Mouse (Mus musculus) testis, adult 2 months (tissue): ENCODE measurements around the gene Dexi.

Experiments used
- CTCF ChIP-seq: fragments of 200-500 bp; IDR thresholded peaks from 2 replicates; pipeline ENCODE4 v1.5.1; 2012; ENCODE audit warnings: low read depth, mild to moderate bottlenecking, inconsistent platforms, low read length, moderate library complexity; ENCODE audit not compliant: control insufficient read depth, insufficient read depth, insufficient replicate concordance
- POLR2A ChIP-seq: fragments of 200-500 bp; IDR thresholded peaks from 2 replicates; pipeline ENCODE4 v1.6.1; 2012; ENCODE audit warnings: low read depth, mild to moderate bottlenecking, inconsistent platforms, low read length, moderate library complexity; ENCODE audit not compliant: control insufficient read depth

DNA sequence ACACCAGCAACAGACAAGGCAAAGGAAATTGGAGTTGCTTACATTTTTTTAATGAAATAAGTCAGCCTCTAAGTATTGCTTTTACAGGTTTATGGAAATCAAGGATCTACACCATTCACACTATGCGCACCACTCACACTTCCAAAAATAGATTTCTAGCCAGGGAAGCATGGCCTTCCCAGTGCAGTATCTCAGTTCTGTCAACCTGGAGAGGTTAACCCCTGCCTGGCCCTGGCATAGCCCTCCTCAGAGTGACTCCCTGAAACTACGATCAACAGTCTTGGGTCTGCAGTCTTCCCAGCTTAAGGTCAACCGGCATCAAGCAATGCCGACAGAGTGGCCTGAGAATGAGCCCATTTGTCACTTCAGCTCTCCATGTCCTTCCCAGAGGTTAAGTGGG, 12.7 kb downstream of the Dexi start:
- TF ChIP-seq CTCF (no peak), POLR2A (no peak)
